Mouse (Mus musculus): ENCODE data around the gene Clk4.

Gene Clk4

GRCm38 (mm10) chr11:51308306-51308705, 46.8 kb downstream of the Clk4 start:
- DNase-seq (ENCODE audit: low spot score in 2 of 2): no peak

GRCm38 (mm10) chr11:51311846-51312245, 50.3 kb downstream of the Clk4 start:
- no peak for DNase-seq (ENCODE audit: low spot score in 2 of 2)

- no peak for DNase-seq (ENCODE audit: low spot score in 2 of 2)
Measured at GRCm38 (mm10) chr11:51315991-51316810, 54.7 kb downstream of the Clk4 start.

- DNase-seq (ENCODE audit: low spot score in 2 of 2): no peak
Measured at GRCm38 (mm10) chr11:51320609-51321008, 59.1 kb downstream of the Clk4 start.

- DNase-seq (ENCODE audit: low spot score in 2 of 2): no peak
Measured at GRCm38 (mm10) chr11:51326908-51327307, 65.4 kb downstream of the Clk4 start.

- DNase-seq (ENCODE audit: low spot score in 2 of 2): no peak
Measured at GRCm38 (mm10) chr11:51328387-51328942, 66.9 kb downstream of the Clk4 start.

- DNase-seq (ENCODE audit: low spot score in 2 of 2): no peak
Measured at GRCm38 (mm10) chr11:51329837-51330714, 68.5 kb downstream of the Clk4 start.

Measured in frontal cortex, postnatal 10 days (tissue).